Mouse (Mus musculus): ENCODE results near the gene Trir. TPM values are rescaled to one million over a fixed set of nuclear protein-coding genes. Genes with fewer than 3 reads are reported as not detected.

The Trir gene
- total RNA-seq (2017) = 260 to 294 TPM (median 276 TPM) in 3 replicates

GRCm38 (mm10) chr8:85026670-85027515 is at the start of gene Trir:
TSS of gene Trir (plus strand) at chr8:85026823.
- peak; percentile 88 for ATAC-seq (replicated peaks; ENCODE audit: insufficient number of reproducible peaks, low FRiP score, low TSS enrichment, poor library complexity, severe bottlenecking)

GRCm38 (mm10) chr8:84977435-84978247 is 49.0 kb upstream of the Trir start:
- ATAC-seq (replicated peaks; ENCODE audit: insufficient number of reproducible peaks, low FRiP score, low TSS enrichment, poor library complexity, severe bottlenecking) = no peak

GRCm38 (mm10) chr8:84978248-84978940 is 48.2 kb upstream of the Trir start, which contains the start of gene Junb:
TSS of gene Junb (minus strand) at chr8:84978718.
- peak; percentile 30 for ATAC-seq (replicated peaks; ENCODE audit: insufficient number of reproducible peaks, low FRiP score, low TSS enrichment, poor library complexity, severe bottlenecking)

- ATAC-seq (replicated peaks; ENCODE audit: insufficient number of reproducible peaks, low FRiP score, low TSS enrichment, poor library complexity, severe bottlenecking) = peak; percentile 44
These were observed 46.8 kb upstream of the Trir start for GRCm38 (mm10) chr8:84979599-84980421.

GRCm38 (mm10) chr8:84980622-84981358 is 45.8 kb upstream of the Trir start:
- no peak for ATAC-seq (replicated peaks; ENCODE audit: insufficient number of reproducible peaks, low FRiP score, low TSS enrichment, poor library complexity, severe bottlenecking)

GRCm38 (mm10) chr8:84981644-84982498 is 44.8 kb upstream of the Trir start:
- no peak for ATAC-seq (replicated peaks; ENCODE audit: insufficient number of reproducible peaks, low FRiP score, low TSS enrichment, poor library complexity, severe bottlenecking)

- peak; percentile 15 for ATAC-seq (replicated peaks; ENCODE audit: insufficient number of reproducible peaks, low FRiP score, low TSS enrichment, poor library complexity, severe bottlenecking)
These were observed 44.1 kb upstream of the Trir start for GRCm38 (mm10) chr8:84982499-84983011.

GRCm38 (mm10) chr8:84984294-84985048 is 42.2 kb upstream of the Trir start:
- no peak for ATAC-seq (replicated peaks; ENCODE audit: insufficient number of reproducible peaks, low FRiP score, low TSS enrichment, poor library complexity, severe bottlenecking)

GRCm38 (mm10) chr8:84985049-84985683 is 41.5 kb upstream of the Trir start:
- no peak for ATAC-seq (replicated peaks; ENCODE audit: insufficient number of reproducible peaks, low FRiP score, low TSS enrichment, poor library complexity, severe bottlenecking)

GRCm38 (mm10) chr8:84985684-84986378 is 40.8 kb upstream of the Trir start:
- peak; percentile 41 for ATAC-seq (replicated peaks; ENCODE audit: insufficient number of reproducible peaks, low FRiP score, low TSS enrichment, poor library complexity, severe bottlenecking)

GRCm38 (mm10) chr8:84986379-84986945 is 40.2 kb upstream of the Trir start:
- no peak for ATAC-seq (replicated peaks; ENCODE audit: insufficient number of reproducible peaks, low FRiP score, low TSS enrichment, poor library complexity, severe bottlenecking)

GRCm38 (mm10) chr8:84987388-84987787 is 39.2 kb upstream of the Trir start:
- ATAC-seq (replicated peaks; ENCODE audit: insufficient number of reproducible peaks, low FRiP score, low TSS enrichment, poor library complexity, severe bottlenecking) = no peak

- ATAC-seq (replicated peaks; ENCODE audit: insufficient number of reproducible peaks, low FRiP score, low TSS enrichment, poor library complexity, severe bottlenecking) = no peak
These were observed 38.7 kb upstream of the Trir start for GRCm38 (mm10) chr8:84987903-84988302.

GRCm38 (mm10) chr8:84989311-84989731 is 37.3 kb upstream of the Trir start:
- no peak for ATAC-seq (replicated peaks; ENCODE audit: insufficient number of reproducible peaks, low FRiP score, low TSS enrichment, poor library complexity, severe bottlenecking)

- peak; percentile 32 for ATAC-seq (replicated peaks; ENCODE audit: insufficient number of reproducible peaks, low FRiP score, low TSS enrichment, poor library complexity, severe bottlenecking)
These were observed 36.8 kb upstream of the Trir start for GRCm38 (mm10) chr8:84989810-84990209.

Data from monocyte, adult 5-6 weeks (primary cell).